Mouse (Mus musculus) intestine, postnatal 0 days (tissue): ENCODE data around the gene Klf13. TPM values are rescaled to one million over a fixed set of nuclear protein-coding genes. Genes with fewer than 3 reads are reported as not detected.

Experiments used
- ATAC-seq: fragments of 200-750 bp; cut with Nextera tagmentation; 2 replicates; pipeline ENCODE4 v1.8.0; 2017; ENCODE audit warnings: mild to moderate bottlenecking, moderate TSS enrichment, moderate library complexity
- H3K27ac ChIP-seq: fragments of 300-500 bp; sonication (generic); 2 replicates; pipeline ENCODE4 v1.5.1; 2014; ENCODE audit warnings: mild to moderate bottlenecking, low read depth, low read length, moderate library complexity
- H3K27me3 ChIP-seq: fragments of 300-500 bp; sonication (generic); replicated peaks from 2 replicates; pipeline ENCODE4 v1.6.1; 2014; ENCODE audit warnings: low read length, mixed read lengths; ENCODE audit not compliant: control insufficient read depth, insufficient read depth
- H3K36me3 ChIP-seq: fragments of 300-500 bp; sonication (generic); 2 replicates; pipeline ENCODE4 v1.6.1; 2014; ENCODE audit warnings: mild to moderate bottlenecking, moderate library complexity; ENCODE audit not compliant: control insufficient read depth, insufficient read depth
- H3K4me1 ChIP-seq: fragments of 300-500 bp; sonication (generic); replicated peaks from 2 replicates; pipeline ENCODE4 v1.6.1; 2014; ENCODE audit warnings: antibody characterized with exemption, low read length, mixed read lengths; ENCODE audit not compliant: control insufficient read depth, insufficient read depth
- H3K4me2 ChIP-seq: fragments of 300-500 bp; sonication (generic); replicated peaks from 2 replicates; pipeline ENCODE4 v1.6.1; 2014; ENCODE audit warnings: low read depth, mild to moderate bottlenecking, moderate library complexity
- H3K4me3 ChIP-seq: fragments of 300-500 bp; sonication (generic); 2 replicates; pipeline ENCODE4 v1.5.1; 2014; ENCODE audit warnings: low read depth, low read length
- H3K9ac ChIP-seq: fragments of 300-500 bp; sonication (generic); 2 replicates; pipeline ENCODE4 v1.6.1; 2014; ENCODE audit warnings: mild to moderate bottlenecking, low read depth, low read length
- H3K9me3 ChIP-seq: fragments of 300-500 bp; sonication (generic); 2 replicates; pipeline ENCODE4 v1.6.1; 2016; ENCODE audit warnings: mixed run types; ENCODE audit not compliant: control insufficient read depth
- CTCF ChIP-seq: sonication (generic); IDR thresholded peaks from 2 replicates; pipeline ENCODE4 v1.5.1; 2016; ENCODE audit warnings: low read depth, mild to moderate bottlenecking, control low read depth, antibody characterized with exemption, moderate library complexity
- WGBS: fragments of 180-500 bp; shearing (Covaris S2); extraction: QIAGEN DNeasy Blood & Tissue Kit; methylation state at CpG from one replicate; pipeline ENCODE4 v1.1.7; 2014; 5-methylcytosine and 5-hydroxymethylcytosine counted together
- polyA plus RNA-seq: library from polyadenylated mRNA; unstranded; fragments of >200 nt; fragmentation: Nextera tagmentation; extraction: Ambion mirVana; gene quantifications from 2 replicates; pipeline ENCODE4 v1.2.1, GENCODE M21; 2015

Gene Klf13
- polyA plus RNA-seq, 1 experiment from 2014 or later = 19.3 TPM

DNA sequence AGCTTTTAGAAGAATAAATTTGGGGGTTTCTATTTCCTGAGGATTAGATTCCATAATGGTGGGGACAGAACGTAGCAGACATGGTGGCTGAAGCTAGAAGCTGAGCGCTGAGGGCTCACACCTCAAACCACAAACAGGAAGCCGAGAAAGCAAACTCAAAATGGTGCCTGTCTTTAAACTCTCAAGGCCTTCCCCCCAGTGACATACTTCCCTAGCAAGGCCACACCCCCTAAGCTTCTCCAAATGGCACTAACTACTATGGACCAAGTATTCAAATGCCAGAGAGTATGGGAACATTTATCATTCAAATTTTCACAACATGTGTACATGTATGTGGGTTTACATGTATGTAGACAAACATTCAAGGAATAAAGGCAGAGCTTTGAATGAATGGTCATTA, 8.6 kb downstream of the Klf13 start:
- no peak for ATAC-seq
- WGBS = 89% methylated on average over 3 of the region's 3 CpGs
- no peaks in the 10 kb centered on the region for H3K36me3 ChIP-seq

DNA sequence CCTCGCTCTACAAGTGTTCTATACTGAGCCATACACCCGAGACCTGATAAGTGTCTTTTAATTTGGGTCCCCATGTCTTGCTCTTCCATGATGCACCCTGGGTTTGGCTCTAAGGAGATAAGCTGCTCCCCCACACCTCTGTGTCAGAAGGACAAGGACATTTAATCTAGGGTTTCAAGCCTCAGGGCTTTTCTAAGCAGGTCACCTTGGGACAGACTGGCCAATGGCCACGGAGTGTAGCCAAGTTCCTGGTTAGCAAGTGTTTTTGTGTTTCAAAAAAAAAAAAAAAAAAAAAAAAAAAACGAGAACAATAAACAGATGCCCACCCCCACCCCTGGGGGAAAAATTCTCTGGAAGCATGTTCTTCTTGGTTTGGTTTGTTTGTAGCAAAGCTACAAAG, 9.6 kb downstream of the Klf13 start:
- Histone ChIP-seq H3K9ac (no peak overlapping the region), H3K4me1 (peaks cover 16% of the 10 kb centered on the region), H3K27me3 (no peaks in the 10 kb centered on the region), H3K4me2 (no peak overlapping the region), H3K27ac (no peak overlapping the region), H3K9me3 (no peaks in the 10 kb centered on the region), H3K36me3 (no peaks in the 10 kb centered on the region), H3K4me3 (no peak overlapping the region)
- 88% methylated on average over 4 of the region's 4 CpGs for WGBS
- TF ChIP-seq CTCF = no peak
- ATAC-seq = no peak

More for the DNA sequence above, 8.6 kb downstream of the Klf13 start:
- Histone ChIP-seq H3K9me3 (no peaks in the 10 kb centered on the region), H3K27ac (no peak overlapping the region), H3K4me2 (no peak overlapping the region), H3K4me1 (peaks cover 12% of the 10 kb centered on the region), H3K4me3 (no peak overlapping the region), H3K27me3 (no peaks in the 10 kb centered on the region), H3K9ac (no peak overlapping the region)
- TF ChIP-seq CTCF = no peak

DNA sequence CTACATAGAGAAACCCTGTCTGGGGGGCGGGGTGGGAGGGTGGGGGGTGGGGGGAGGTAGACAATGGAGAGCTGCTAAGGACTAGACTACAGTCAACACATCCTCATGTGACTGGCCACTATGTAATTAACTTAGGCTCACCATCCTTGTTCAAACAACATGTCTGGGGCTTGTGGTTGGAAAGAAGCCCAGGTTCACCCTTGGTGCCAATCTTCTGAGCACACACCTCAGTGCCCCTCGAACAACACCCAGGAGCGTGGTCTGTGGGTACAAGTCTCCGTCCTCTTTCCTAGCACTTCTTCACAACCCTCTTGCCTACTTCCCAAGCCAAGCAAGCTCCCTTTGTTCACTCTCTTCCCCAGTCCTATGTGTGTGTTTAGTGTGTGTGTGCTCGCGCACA, 11.6 kb downstream of the Klf13 start:
- H3K4me2 ChIP-seq = no peak overlapping the region
- no peaks in the 10 kb centered on the region for H3K36me3 ChIP-seq
- no peak overlapping the region for H3K4me3 ChIP-seq
- H3K9me3 ChIP-seq = no peaks in the 10 kb centered on the region
- ATAC-seq = no peak
- no peak for TF ChIP-seq CTCF
- H3K4me1 ChIP-seq = peaks cover 16% of the 10 kb centered on the region
- no peak overlapping the region for H3K27ac ChIP-seq
- WGBS = 95% methylated on average over 6 of the region's 6 CpGs
- no peaks in the 10 kb centered on the region for H3K27me3 ChIP-seq
- H3K9ac ChIP-seq = no peak overlapping the region

DNA sequence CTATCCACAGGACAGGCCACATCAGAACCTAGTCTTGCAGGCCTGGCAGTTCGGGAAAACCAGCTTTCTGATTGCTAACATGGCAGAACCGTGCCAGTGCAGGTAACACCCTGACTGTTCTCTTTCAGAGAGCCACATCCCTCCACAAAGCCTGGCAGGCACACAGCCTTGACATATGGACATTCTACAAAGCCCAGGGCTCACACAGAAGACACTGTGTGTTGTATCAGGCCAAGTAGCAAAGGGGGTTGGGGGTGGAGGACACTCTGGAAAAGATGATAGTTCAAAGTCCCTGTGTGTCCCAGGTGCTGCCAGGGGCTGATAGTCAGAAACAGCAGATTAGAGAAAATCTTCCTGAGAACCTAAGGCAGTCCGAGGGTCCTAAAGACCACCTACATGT, 12.2 kb downstream of the Klf13 start:
- Histone ChIP-seq H3K4me2 (no peak overlapping the region), H3K27me3 (no peaks in the 10 kb centered on the region), H3K27ac (no peak overlapping the region), H3K9me3 (no peaks in the 10 kb centered on the region), H3K4me3 (no peak overlapping the region), H3K4me1 (peaks cover 16% of the 10 kb centered on the region), H3K9ac (no peak overlapping the region), H3K36me3 (no peaks in the 10 kb centered on the region)
- ATAC-seq = no peak
- 72% methylated on average over 3 of the region's 3 CpGs for WGBS
- TF ChIP-seq CTCF = no peak

DNA sequence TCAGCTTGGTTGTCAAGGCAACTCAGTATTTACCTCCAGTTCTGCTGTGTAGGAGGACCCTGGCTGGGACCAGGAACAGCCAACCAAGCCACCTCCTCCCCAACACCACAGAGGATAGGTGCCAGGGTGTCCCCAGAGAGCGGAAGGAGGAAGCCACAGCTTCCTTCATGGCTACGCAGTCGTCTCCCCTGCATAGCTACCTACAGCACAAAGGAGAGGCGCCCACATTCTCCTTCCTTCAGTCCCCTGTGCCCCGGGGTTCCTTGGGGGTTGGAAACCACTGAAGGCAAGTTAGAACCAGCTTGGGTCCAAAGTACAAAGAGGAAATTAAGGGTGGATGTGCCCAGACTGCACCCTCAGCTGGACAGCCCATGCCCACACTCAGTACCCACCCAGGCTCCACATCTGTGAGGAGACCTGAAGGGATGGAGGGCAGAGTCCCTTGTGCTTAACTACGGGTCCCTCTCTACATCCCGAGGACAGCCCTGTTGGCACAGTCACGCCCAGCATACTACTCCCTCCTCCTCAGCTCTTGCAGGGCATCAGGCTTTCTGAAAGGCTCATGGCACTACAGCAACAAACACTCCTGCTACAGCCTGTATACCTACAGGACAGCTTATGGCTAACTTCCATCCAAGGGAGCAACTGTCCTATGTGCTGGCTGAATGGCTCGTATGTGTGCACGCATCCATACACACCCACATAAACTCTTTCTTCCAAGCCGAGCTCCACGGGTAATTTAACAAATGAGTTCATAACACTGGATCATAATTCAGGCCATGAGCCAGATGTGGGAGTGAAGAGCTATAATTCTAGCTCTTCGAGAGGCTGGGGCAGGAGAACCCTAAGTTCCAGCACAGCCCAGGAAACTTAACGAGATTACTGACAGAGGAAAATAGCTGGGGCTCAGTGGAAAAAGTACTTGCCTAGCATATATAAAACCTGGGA, 13.0 kb downstream of the Klf13 start:
- Histone ChIP-seq H3K36me3 (no peaks in the 10 kb centered on the region), H3K4me1 (peaks cover 16% of the 10 kb centered on the region), H3K9me3 (no peaks in the 10 kb centered on the region), H3K27ac (peak overlapping the region; percentile 57), H3K4me3 (no peak overlapping the region), H3K9ac (no peak overlapping the region; the same call in 1 of the 2 replicates), H3K27me3 (no peaks in the 10 kb centered on the region), H3K4me2 (peak overlapping the region; percentile 46)
- WGBS = 34% methylated on average over 14 of the region's 14 CpGs
- TF ChIP-seq CTCF = no peak
- ATAC-seq = peak; percentile 66

DNA sequence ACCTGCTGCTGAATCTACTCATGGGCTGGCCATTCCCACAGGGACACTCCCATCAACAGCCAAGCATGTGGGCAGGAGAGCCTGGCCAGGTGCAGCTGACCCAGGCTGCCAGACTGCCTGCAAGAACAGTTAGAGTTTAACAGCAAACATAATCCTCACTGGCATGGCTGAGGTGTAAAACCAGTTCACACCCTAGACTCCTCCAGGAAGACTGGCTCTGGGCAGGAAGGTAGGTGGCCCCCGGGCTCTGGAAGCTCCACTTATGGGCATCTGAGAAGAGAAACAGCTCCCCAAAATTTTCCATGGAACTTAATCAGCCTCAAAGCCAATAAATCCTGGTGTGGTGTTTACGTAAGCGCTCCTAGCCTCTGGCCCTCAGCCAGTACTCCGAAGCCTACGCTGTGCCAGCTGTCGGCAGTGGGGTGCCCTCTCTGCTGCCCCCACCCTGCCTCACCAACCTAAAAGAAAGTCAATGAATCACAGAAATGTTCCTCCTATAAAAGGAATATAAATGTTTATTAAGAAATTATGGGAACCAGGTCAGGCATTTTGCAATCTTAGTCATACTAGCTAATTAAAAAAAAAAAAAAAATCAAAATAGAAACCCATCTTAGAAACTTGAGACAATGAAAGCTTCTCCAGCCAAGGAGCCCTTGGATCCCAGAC, 13.8 kb downstream of the Klf13 start:
- peak overlapping the region; percentile 54; the same call in 1 of the 2 replicates for H3K27ac ChIP-seq
- H3K4me3 ChIP-seq = no peak overlapping the region
- H3K9ac ChIP-seq = no peak overlapping the region
- peak; percentile 68 for ATAC-seq
- no peaks in the 10 kb centered on the region for H3K36me3 ChIP-seq
- no peaks in the 10 kb centered on the region for H3K27me3 ChIP-seq
- WGBS = 3% methylated on average over 6 of the region's 6 CpGs
- peak overlapping the region; percentile 46 for H3K4me2 ChIP-seq
- no peaks in the 10 kb centered on the region for H3K9me3 ChIP-seq
- H3K4me1 ChIP-seq = peaks cover 16% of the 10 kb centered on the region
- TF ChIP-seq CTCF = peak; percentile 39; the same call in 1 of the 2 replicates
